Comparison of ENCODE assay signal across 14 mouse cellular contexts in genomic region chr5:75278041-75278440, GRCm38 (mm10).
"Had no signal": no experiment of that assay in that cellular context is flagged by ENCODE, and none has a peak within 500 bp of the region (broad histone marks: within the 10 kb centered on the region; RNA-seq: fewer than 3 reads in every experiment).

No protein-coding gene starts in this region.

- H3K27ac ChIP-seq: limb, embryonic 12.5 days; liver, embryonic 13.5 days; lung, embryonic 15.5 days; macrophage; midbrain, embryonic 12.5 days had no signal

- H3K9me3 ChIP-seq: limb, embryonic 12.5 days; liver, embryonic 13.5 days; lung, embryonic 15.5 days; megakaryocyte, embryonic 14.5 days; midbrain, embryonic 12.5 days had no signal

- H3K27me3 ChIP-seq: limb, embryonic 12.5 days; liver, embryonic 13.5 days; lung, embryonic 15.5 days; midbrain, embryonic 12.5 days had no signal

- ATAC-seq: liver, postnatal 0 days had no signal

- H3K4me3 ChIP-seq: limb, embryonic 12.5 days; liver, embryonic 13.5 days; lung, embryonic 15.5 days; megakaryocyte, embryonic 14.5 days; midbrain, embryonic 12.5 days had no signal

- H3K9ac ChIP-seq: limb, embryonic 12.5 days; liver, embryonic 13.5 days; liver, postnatal 0 days; lung, embryonic 15.5 days; midbrain, embryonic 12.5 days had no signal

- H3K4me1 ChIP-seq: lung, embryonic 15.5 days; midbrain, embryonic 12.5 days had no signal

- H3K4me2 ChIP-seq: limb, embryonic 12.5 days; liver, embryonic 13.5 days; lung, embryonic 15.5 days; midbrain, embryonic 12.5 days had no signal

- H3K36me3 ChIP-seq: limb, embryonic 12.5 days; liver, embryonic 13.5 days; lung, embryonic 15.5 days; midbrain, embryonic 12.5 days had no signal

- DNase-seq: kidney, postnatal 36 days; layer of hippocampus, adult 9-11 months; layer of hippocampus, postnatal 36 days; liver; liver, embryonic 13.5 days; liver, postnatal 0 days; lung, postnatal 14 days; right cerebral cortex, postnatal 14 days; thymus, postnatal 36 days had no signal
